Mouse (Mus musculus): Measurements from ENCODE around the gene Tppp3. TPM values are rescaled to one million over a fixed set of nuclear protein-coding genes. Genes with fewer than 3 reads are reported as not detected.

Gene Tppp3
- polyA plus RNA-seq, 1 experiment: 8.1 TPM

- Histone ChIP-seq H3K4me1 (ENCODE audit: control insufficient read depth, insufficient read depth, insufficient read length) (no peaks in the 10 kb centered on the region), H3K27me3 (ENCODE audit: control insufficient read depth, insufficient read depth, low read length) (no peaks in the 10 kb centered on the region), H3K4me3 (ENCODE audit: extremely low read depth, insufficient read depth, insufficient read length) (no peak overlapping the region), H3K27ac (ENCODE audit: insufficient read depth, low read length) (no peak overlapping the region), H3K36me3 (ENCODE audit: control insufficient read depth, insufficient read depth, low read length) (no peaks in the 10 kb centered on the region)
- TF ChIP-seq CTCF (IDR thresholded peaks at IDR 0.05; ENCODE audit: extremely low read depth, insufficient read depth, insufficient read length, insufficient replicate concordance) (no peak), POLR2A (IDR thresholded peaks at IDR 0.05; ENCODE audit: low read depth, low read length) (no peak)
- WGBS: 77% methylated on average over 3 of the region's 3 CpGs
- no peak for DNase-seq (ENCODE audit: low read depth in 1 of 2, low spot score in 2 of 2)
These were observed 23.1 kb downstream of the Tppp3 start for GRCm38 (mm10) chr8:105448188-105448587.

DNA sequence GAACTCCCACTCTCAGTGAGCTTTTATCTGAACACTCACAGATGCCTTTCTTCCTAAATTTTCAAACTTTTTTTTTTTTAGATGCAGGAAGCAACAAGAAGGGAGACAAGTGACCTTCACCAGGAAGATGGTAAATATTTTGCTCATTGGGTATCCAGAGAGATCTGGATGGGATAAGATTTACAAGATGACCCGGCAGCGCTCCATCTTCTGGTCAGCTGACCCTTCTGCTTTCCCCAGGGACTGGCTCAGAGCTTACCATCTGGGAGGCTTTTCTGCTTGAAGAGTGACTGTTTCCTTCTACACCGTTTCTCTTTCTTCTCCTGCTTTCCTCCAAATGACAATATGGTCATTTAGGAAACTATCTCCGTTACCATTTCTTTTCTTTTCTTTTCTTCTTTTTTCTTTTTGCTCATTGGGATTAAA is 25.2 kb downstream of the Tppp3 start:
- no peaks in the 10 kb centered on the region for H3K36me3 ChIP-seq (ENCODE audit: control insufficient read depth, insufficient read depth, low read length)
- no peak for TF ChIP-seq CTCF (IDR thresholded peaks at IDR 0.05; ENCODE audit: extremely low read depth, insufficient read depth, insufficient read length, insufficient replicate concordance)
- no peak for TF ChIP-seq POLR2A (IDR thresholded peaks at IDR 0.05; ENCODE audit: low read depth, low read length)
- no peaks in the 10 kb centered on the region for H3K4me1 ChIP-seq (ENCODE audit: control insufficient read depth, insufficient read depth, insufficient read length)
- H3K4me3 ChIP-seq (ENCODE audit: extremely low read depth, insufficient read depth, insufficient read length): no peak overlapping the region
- no peaks in the 10 kb centered on the region for H3K27me3 ChIP-seq (ENCODE audit: control insufficient read depth, insufficient read depth, low read length)
- DNase-seq (ENCODE audit: low read depth in 1 of 2, low spot score in 2 of 2): no peak
- H3K27ac ChIP-seq (ENCODE audit: insufficient read depth, low read length): no peak overlapping the region
- 62% methylated on average over 4 of the region's 4 CpGs for WGBS

DNA sequence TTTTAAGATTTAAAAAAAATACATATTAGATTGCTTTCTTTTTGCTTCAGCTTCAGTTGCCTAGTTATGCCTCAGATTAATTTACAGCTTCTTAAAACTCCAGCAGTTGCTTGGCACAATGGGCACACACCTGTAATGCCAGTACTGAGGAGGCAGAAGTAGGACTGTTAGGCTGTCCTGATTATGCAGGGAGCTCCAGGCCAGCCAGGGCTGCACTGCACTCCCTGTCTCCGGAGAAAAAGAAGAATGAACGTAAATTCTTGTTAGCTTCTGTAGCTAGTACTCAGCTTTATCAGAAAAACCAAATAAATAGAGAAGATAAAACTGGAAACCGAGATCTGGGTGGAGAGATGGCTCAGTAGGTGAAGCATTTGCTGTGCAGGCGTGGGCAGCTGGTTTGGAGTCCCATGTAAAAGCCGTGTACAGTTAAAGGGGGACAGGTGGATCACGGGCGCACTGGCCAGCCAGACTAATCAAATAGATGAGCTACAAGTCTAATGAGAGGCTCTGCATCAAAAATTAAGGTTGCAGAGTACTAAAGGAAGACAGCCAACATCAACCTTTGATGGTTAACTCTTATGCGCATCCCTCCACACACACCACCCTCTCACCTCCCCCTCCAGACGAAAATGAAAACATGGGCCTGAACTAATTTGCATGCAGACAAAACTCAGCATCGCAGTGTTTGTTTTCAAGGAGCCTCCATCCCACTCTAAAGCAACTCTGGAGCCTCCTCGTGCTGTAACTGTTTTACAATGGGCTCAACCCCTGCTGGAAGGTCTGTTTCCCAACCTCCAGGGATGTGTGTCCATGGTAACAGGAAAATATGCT is 25.8 kb downstream of the Tppp3 start:
- H3K27ac ChIP-seq (ENCODE audit: insufficient read depth, low read length): no peak overlapping the region
- WGBS: 67% methylated on average over 11 of the region's 11 CpGs
- H3K4me3 ChIP-seq (ENCODE audit: extremely low read depth, insufficient read depth, insufficient read length): no peak overlapping the region
- H3K27me3 ChIP-seq (ENCODE audit: control insufficient read depth, insufficient read depth, low read length): no peaks in the 10 kb centered on the region
- no peak for TF ChIP-seq CTCF (IDR thresholded peaks at IDR 0.05; ENCODE audit: extremely low read depth, insufficient read depth, insufficient read length, insufficient replicate concordance)
- TF ChIP-seq POLR2A (IDR thresholded peaks at IDR 0.05; ENCODE audit: low read depth, low read length): no peak
- no peaks in the 10 kb centered on the region for H3K36me3 ChIP-seq (ENCODE audit: control insufficient read depth, insufficient read depth, low read length)
- no peak for DNase-seq (ENCODE audit: low read depth in 1 of 2, low spot score in 2 of 2)
- no peaks in the 10 kb centered on the region for H3K4me1 ChIP-seq (ENCODE audit: control insufficient read depth, insufficient read depth, insufficient read length)

GRCm38 (mm10) chr8:105442661-105443060 is 28.7 kb downstream of the Tppp3 start:
- no peak overlapping the region for H3K27ac ChIP-seq (ENCODE audit: insufficient read depth, low read length)
- DNase-seq (ENCODE audit: low read depth in 1 of 2, low spot score in 2 of 2): no peak
- TF ChIP-seq POLR2A (IDR thresholded peaks at IDR 0.05; ENCODE audit: low read depth, low read length): no peak
- no peak for TF ChIP-seq CTCF (IDR thresholded peaks at IDR 0.05; ENCODE audit: extremely low read depth, insufficient read depth, insufficient read length, insufficient replicate concordance)
- no peak overlapping the region for H3K4me3 ChIP-seq (ENCODE audit: extremely low read depth, insufficient read depth, insufficient read length)
- H3K4me1 ChIP-seq (ENCODE audit: control insufficient read depth, insufficient read depth, insufficient read length): no peaks in the 10 kb centered on the region
- 90% methylated on average over 5 of the region's 5 CpGs for WGBS
- H3K36me3 ChIP-seq (ENCODE audit: control insufficient read depth, insufficient read depth, low read length): no peaks in the 10 kb centered on the region
- H3K27me3 ChIP-seq (ENCODE audit: control insufficient read depth, insufficient read depth, low read length): no peaks in the 10 kb centered on the region

DNA sequence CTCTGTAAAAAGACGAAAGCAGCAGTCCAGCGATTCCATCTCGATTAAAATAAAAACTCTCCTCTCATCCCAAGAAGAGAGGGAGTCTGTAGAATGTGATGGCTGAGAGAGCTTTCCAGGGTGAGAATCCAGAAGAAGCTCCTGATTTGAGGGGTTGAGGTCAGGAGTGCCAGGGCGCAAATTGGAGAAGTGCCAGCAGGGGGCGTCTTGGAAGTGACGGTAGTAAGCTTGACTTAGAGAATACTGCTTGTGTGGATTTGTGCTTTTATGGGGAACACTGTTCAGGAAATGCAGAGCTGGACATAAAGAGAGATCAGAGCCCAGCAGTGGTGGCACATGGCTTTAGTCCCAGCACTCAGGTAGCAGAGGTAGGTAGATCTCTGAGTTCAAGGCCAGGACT is 29.9 kb downstream of the Tppp3 start:
- DNase-seq (ENCODE audit: low read depth in 1 of 2, low spot score in 2 of 2): peak in 1 of 2 experiments; percentile 13
- TF ChIP-seq CTCF (IDR thresholded peaks at IDR 0.05; ENCODE audit: extremely low read depth, insufficient read depth, insufficient read length, insufficient replicate concordance): peak; percentile 26; the same call in 1 of the 2 replicates
- no peak for TF ChIP-seq POLR2A (IDR thresholded peaks at IDR 0.05; ENCODE audit: low read depth, low read length)

DNA sequence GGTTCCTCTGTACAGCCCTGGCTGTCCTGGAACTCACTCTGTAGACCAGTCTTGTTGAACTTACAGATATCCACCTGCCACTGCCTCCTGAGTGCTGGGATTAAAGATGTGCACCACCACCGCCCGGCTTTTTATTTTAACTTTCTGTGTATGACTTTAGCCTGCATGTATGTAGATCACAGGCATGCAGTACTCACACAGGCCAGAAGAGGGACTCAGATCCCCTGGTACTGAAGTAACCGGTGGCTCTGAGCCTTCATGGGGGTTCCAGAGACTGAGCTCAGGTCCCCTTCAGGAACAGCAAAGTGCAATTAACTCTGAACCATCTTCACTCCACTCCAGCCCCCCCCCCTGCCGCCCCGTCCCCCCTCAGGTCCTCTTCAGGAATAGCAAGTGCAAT is 32.5 kb downstream of the Tppp3 start:
- H3K27ac ChIP-seq (ENCODE audit: insufficient read depth, low read length): no peak overlapping the region
- WGBS: 75% methylated on average over 5 of the region's 5 CpGs
- no peak for TF ChIP-seq CTCF (IDR thresholded peaks at IDR 0.05; ENCODE audit: extremely low read depth, insufficient read depth, insufficient read length, insufficient replicate concordance)
- TF ChIP-seq POLR2A (IDR thresholded peaks at IDR 0.05; ENCODE audit: low read depth, low read length): no peak
- no peaks in the 10 kb centered on the region for H3K36me3 ChIP-seq (ENCODE audit: control insufficient read depth, insufficient read depth, low read length)
- H3K27me3 ChIP-seq (ENCODE audit: control insufficient read depth, insufficient read depth, low read length): no peaks in the 10 kb centered on the region
- no peak for DNase-seq (ENCODE audit: low read depth in 1 of 2, low spot score in 2 of 2)
- no peak overlapping the region for H3K4me3 ChIP-seq (ENCODE audit: extremely low read depth, insufficient read depth, insufficient read length)
- H3K4me1 ChIP-seq (ENCODE audit: control insufficient read depth, insufficient read depth, insufficient read length): no peaks in the 10 kb centered on the region

More for the DNA sequence above, 29.9 kb downstream of the Tppp3 start:
- 11% methylated on average over 6 of the region's 6 CpGs for WGBS
- H3K27ac ChIP-seq (ENCODE audit: insufficient read depth, low read length): no peak overlapping the region
- no peaks in the 10 kb centered on the region for H3K36me3 ChIP-seq (ENCODE audit: control insufficient read depth, insufficient read depth, low read length)
- no peaks in the 10 kb centered on the region for H3K4me1 ChIP-seq (ENCODE audit: control insufficient read depth, insufficient read depth, insufficient read length)
- no peak overlapping the region for H3K4me3 ChIP-seq (ENCODE audit: extremely low read depth, insufficient read depth, insufficient read length)
- no peaks in the 10 kb centered on the region for H3K27me3 ChIP-seq (ENCODE audit: control insufficient read depth, insufficient read depth, low read length)

Measured in spleen, adult 2 months (tissue).